Comparison of ENCODE assay signal across 1 mouse cellular context in the genomic region with DNA sequence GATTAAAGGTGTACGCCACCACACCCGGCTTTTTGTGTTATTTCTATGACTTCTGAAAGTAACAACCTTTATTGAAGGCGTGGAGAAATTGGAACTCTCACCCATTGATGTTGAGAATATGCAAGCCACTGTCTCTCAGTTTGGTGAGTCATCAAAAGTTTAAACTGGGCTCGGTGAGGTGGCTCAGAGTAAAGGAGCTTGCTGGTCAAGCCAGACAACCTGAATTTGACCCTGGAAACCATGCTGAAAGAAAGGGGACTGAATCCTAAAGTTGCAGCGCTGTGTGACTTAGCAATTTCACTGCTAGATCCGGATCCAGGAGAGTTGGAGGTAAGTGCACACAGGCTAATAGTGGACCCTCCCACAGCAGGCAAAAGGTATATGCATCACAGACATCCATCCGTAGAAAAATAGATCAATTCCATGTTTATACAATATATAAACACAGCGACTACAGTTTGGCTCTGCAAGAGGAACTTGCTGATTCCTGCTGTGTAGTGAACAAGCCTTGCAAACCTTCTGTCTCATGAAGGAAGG.
TF ChIP-seq lines count a peak whose summit lies in the region.

No protein-coding gene starts in this region.

TF ChIP-seq in MEL, 35 proteins besides CTCF, POLR2A, EP300 and RAD21 (continued from another document):
- TF ChIP-seq ETS1 (IDR thresholded peaks at IDR 0.05; ENCODE audit: low read depth, low read length) (0 out of 2 replicates have a peak, but pooled peaks have one; percentile 31), NRF1 (IDR thresholded peaks at IDR 0.05; ENCODE audit: insufficient read depth, low read depth, low read length, poor library complexity, severe bottlenecking) (no peak), NELFE (IDR thresholded peaks at IDR 0.05; ENCODE audit: low read depth, low read length) (0 out of 2 replicates have a peak, but pooled peaks have one; percentile 23)
